Mouse (Mus musculus): ENCODE measurements around the gene Zfp652. TPM values are rescaled to one million over a fixed set of nuclear protein-coding genes. Genes with fewer than 3 reads are reported as not detected.
A peak's percentile ranks its signal among the peaks of the same experiment; 100 is the strongest.

Zfp652 gene
- polyA plus RNA-seq, 1 experiment from 2014 or later, result 16.8 TPM

- Histone ChIP-seq H3K36me3 (ENCODE audit: control insufficient read depth, insufficient read depth, low read length) (no peaks in the 10 kb centered on the region), H3K27me3 (replicated peaks; ENCODE audit: control insufficient read depth, insufficient read depth, low read length) (no peaks in the 10 kb centered on the region; the same call in 1 of the 2 replicates), H3K27ac (ENCODE audit: low read length) (no peak overlapping the region), H3K4me3 (ENCODE audit: low read length) (no peak overlapping the region), H3K9me3 (ENCODE audit: control insufficient read depth, low read length) (no peaks in the 10 kb centered on the region), H3K9ac (ENCODE audit: low read depth, low read length) (no peak overlapping the region), H3K4me1 (ENCODE audit: control insufficient read depth, insufficient read depth, low read length) (no peaks in the 10 kb centered on the region), H3K4me2 (ENCODE audit: low read depth, low read length) (no peak overlapping the region)
- no peak for ATAC-seq
- WGBS, result 95% methylated on average over 4 of the region's 4 CpGs
These were observed 110.0 kb downstream of the Zfp652 start for GRCm38 (mm10) chr11:95822437-95822836.

- Histone ChIP-seq H3K4me2 (ENCODE audit: low read depth, low read length) (peak within 1 kb of the TSS; percentile 99), H3K27me3 (replicated peaks; ENCODE audit: control insufficient read depth, insufficient read depth, low read length) (peaks cover 11% of the 10 kb centered on the region; the same call in 1 of the 2 replicates), H3K4me3 (ENCODE audit: low read length) (peak within 1 kb of the TSS; percentile 68), H3K9ac (ENCODE audit: low read depth, low read length) (peak within 1 kb of the TSS; percentile 77), H3K36me3 (ENCODE audit: control insufficient read depth, insufficient read depth, low read length) (no peaks in the 10 kb centered on the region), H3K27ac (ENCODE audit: low read length) (no peak within 1 kb of the TSS), H3K9me3 (ENCODE audit: control insufficient read depth, low read length) (no peaks in the 10 kb centered on the region), H3K4me1 (ENCODE audit: control insufficient read depth, insufficient read depth, low read length) (no peaks in the 10 kb centered on the region)
- WGBS, result under 1% methylated on average over 76 of the region's 78 CpGs
- ATAC-seq, result peak; percentile 95
These were observed 111.8 kb downstream of the Zfp652 start, which contains the start of gene Phospho1 for GRCm38 (mm10) chr11:95824071-95824876. Gene Phospho1 (plus strand): TSS chr11:95824499.

GRCm38 (mm10) chr11:95824877-95825243 lies 112.4 kb downstream of the Zfp652 start:
- ATAC-seq, result 0 out of 2 replicates have a peak, but pooled peaks have one; percentile 13
- no peaks in the 10 kb centered on the region for H3K36me3 ChIP-seq (ENCODE audit: control insufficient read depth, insufficient read depth, low read length)
- H3K9me3 ChIP-seq (ENCODE audit: control insufficient read depth, low read length), result no peaks in the 10 kb centered on the region
- H3K4me2 ChIP-seq (ENCODE audit: low read depth, low read length), result peak overlapping the region; percentile 99
- peak overlapping the region; percentile 68 for H3K4me3 ChIP-seq (ENCODE audit: low read length)
- 4% methylated on average over 11 of the region's 11 CpGs for WGBS
- H3K27me3 ChIP-seq (replicated peaks; ENCODE audit: control insufficient read depth, insufficient read depth, low read length), result peaks cover 16% of the 10 kb centered on the region; the same call in 1 of the 2 replicates
- no peaks in the 10 kb centered on the region for H3K4me1 ChIP-seq (ENCODE audit: control insufficient read depth, insufficient read depth, low read length)
- no peak overlapping the region for H3K27ac ChIP-seq (ENCODE audit: low read length)
- H3K9ac ChIP-seq (ENCODE audit: low read depth, low read length), result peak overlapping the region; percentile 75

GRCm38 (mm10) chr11:95825625-95826024 lies 113.2 kb downstream of the Zfp652 start:
- ATAC-seq, result no peak

GRCm38 (mm10) chr11:95826317-95827167 lies 114.1 kb downstream of the Zfp652 start:
- no peaks in the 10 kb centered on the region for H3K36me3 ChIP-seq (ENCODE audit: control insufficient read depth, insufficient read depth, low read length)
- WGBS, result 48% methylated on average over 6 of the region's 6 CpGs
- peaks cover 32% of the 10 kb centered on the region for H3K27me3 ChIP-seq (replicated peaks; ENCODE audit: control insufficient read depth, insufficient read depth, low read length)
- H3K27ac ChIP-seq (ENCODE audit: low read length), result no peak overlapping the region
- ATAC-seq, result no peak
- no peak overlapping the region for H3K4me3 ChIP-seq (ENCODE audit: low read length)
- no peak overlapping the region for H3K9ac ChIP-seq (ENCODE audit: low read depth, low read length)
- H3K9me3 ChIP-seq (ENCODE audit: control insufficient read depth, low read length), result no peaks in the 10 kb centered on the region
- H3K4me1 ChIP-seq (ENCODE audit: control insufficient read depth, insufficient read depth, low read length), result peaks cover 14% of the 10 kb centered on the region
- H3K4me2 ChIP-seq (ENCODE audit: low read depth, low read length), result no peak overlapping the region

More at GRCm38 (mm10) chr11:95825625-95826024, 113.2 kb downstream of the Zfp652 start:
- H3K27ac ChIP-seq (ENCODE audit: low read length), result no peak overlapping the region
- peaks cover 23% of the 10 kb centered on the region for H3K27me3 ChIP-seq (replicated peaks; ENCODE audit: control insufficient read depth, insufficient read depth, low read length)
- H3K36me3 ChIP-seq (ENCODE audit: control insufficient read depth, insufficient read depth, low read length), result no peaks in the 10 kb centered on the region
- peaks cover 5% of the 10 kb centered on the region for H3K4me1 ChIP-seq (ENCODE audit: control insufficient read depth, insufficient read depth, low read length)
- WGBS, result 55% methylated on average over 3 of the region's 3 CpGs
- H3K9me3 ChIP-seq (ENCODE audit: control insufficient read depth, low read length), result no peaks in the 10 kb centered on the region
- H3K4me3 ChIP-seq (ENCODE audit: low read length), result no peak overlapping the region
- H3K9ac ChIP-seq (ENCODE audit: low read depth, low read length), result no peak overlapping the region
- H3K4me2 ChIP-seq (ENCODE audit: low read depth, low read length), result no peak overlapping the region

- WGBS, result 11% methylated on average over 3 of the region's 3 CpGs
- Histone ChIP-seq H3K27ac (ENCODE audit: low read length) (no peak overlapping the region), H3K36me3 (ENCODE audit: control insufficient read depth, insufficient read depth, low read length) (no peaks in the 10 kb centered on the region), H3K4me1 (ENCODE audit: control insufficient read depth, insufficient read depth, low read length) (peaks cover 14% of the 10 kb centered on the region), H3K27me3 (replicated peaks; ENCODE audit: control insufficient read depth, insufficient read depth, low read length) (peaks cover 37% of the 10 kb centered on the region), H3K4me3 (ENCODE audit: low read length) (no peak overlapping the region), H3K9ac (ENCODE audit: low read depth, low read length) (no peak overlapping the region), H3K4me2 (ENCODE audit: low read depth, low read length) (no peak overlapping the region), H3K9me3 (ENCODE audit: control insufficient read depth, low read length) (no peaks in the 10 kb centered on the region)
- 0 out of 2 replicates have a peak, but pooled peaks have one; percentile 2 for ATAC-seq
These were observed 114.6 kb downstream of the Zfp652 start for GRCm38 (mm10) chr11:95827168-95827447.

GRCm38 (mm10) chr11:95827464-95828085 lies 115.1 kb downstream of the Zfp652 start:
- no peak overlapping the region for H3K9ac ChIP-seq (ENCODE audit: low read depth, low read length)
- H3K27me3 ChIP-seq (replicated peaks; ENCODE audit: control insufficient read depth, insufficient read depth, low read length), result peaks cover 41% of the 10 kb centered on the region
- peaks cover 14% of the 10 kb centered on the region for H3K4me1 ChIP-seq (ENCODE audit: control insufficient read depth, insufficient read depth, low read length)
- no peak overlapping the region for H3K4me3 ChIP-seq (ENCODE audit: low read length)
- H3K36me3 ChIP-seq (ENCODE audit: control insufficient read depth, insufficient read depth, low read length), result no peaks in the 10 kb centered on the region
- H3K27ac ChIP-seq (ENCODE audit: low read length), result no peak overlapping the region
- ATAC-seq, result no peak
- H3K9me3 ChIP-seq (ENCODE audit: control insufficient read depth, low read length), result no peaks in the 10 kb centered on the region
- H3K4me2 ChIP-seq (ENCODE audit: low read depth, low read length), result no peak overlapping the region
- 15% methylated on average over 3 of the region's 3 CpGs for WGBS

GRCm38 (mm10) chr11:95828181-95828964 lies 115.9 kb downstream of the Zfp652 start:
- no peak overlapping the region for H3K9ac ChIP-seq (ENCODE audit: low read depth, low read length)
- H3K4me3 ChIP-seq (ENCODE audit: low read length), result no peak overlapping the region
- no peak overlapping the region for H3K27ac ChIP-seq (ENCODE audit: low read length)
- ATAC-seq, result no peak
- H3K4me2 ChIP-seq (ENCODE audit: low read depth, low read length), result no peak overlapping the region
- peaks cover 16% of the 10 kb centered on the region for H3K4me1 ChIP-seq (ENCODE audit: control insufficient read depth, insufficient read depth, low read length)
- peaks cover 48% of the 10 kb centered on the region for H3K27me3 ChIP-seq (replicated peaks; ENCODE audit: control insufficient read depth, insufficient read depth, low read length)
- no peaks in the 10 kb centered on the region for H3K36me3 ChIP-seq (ENCODE audit: control insufficient read depth, insufficient read depth, low read length)
- WGBS, result 76% methylated on average over 11 of the region's 11 CpGs
- no peaks in the 10 kb centered on the region for H3K9me3 ChIP-seq (ENCODE audit: control insufficient read depth, low read length)
